Mouse (Mus musculus): ENCODE data around the gene Psmb7.

Psmb7 gene

DNA sequence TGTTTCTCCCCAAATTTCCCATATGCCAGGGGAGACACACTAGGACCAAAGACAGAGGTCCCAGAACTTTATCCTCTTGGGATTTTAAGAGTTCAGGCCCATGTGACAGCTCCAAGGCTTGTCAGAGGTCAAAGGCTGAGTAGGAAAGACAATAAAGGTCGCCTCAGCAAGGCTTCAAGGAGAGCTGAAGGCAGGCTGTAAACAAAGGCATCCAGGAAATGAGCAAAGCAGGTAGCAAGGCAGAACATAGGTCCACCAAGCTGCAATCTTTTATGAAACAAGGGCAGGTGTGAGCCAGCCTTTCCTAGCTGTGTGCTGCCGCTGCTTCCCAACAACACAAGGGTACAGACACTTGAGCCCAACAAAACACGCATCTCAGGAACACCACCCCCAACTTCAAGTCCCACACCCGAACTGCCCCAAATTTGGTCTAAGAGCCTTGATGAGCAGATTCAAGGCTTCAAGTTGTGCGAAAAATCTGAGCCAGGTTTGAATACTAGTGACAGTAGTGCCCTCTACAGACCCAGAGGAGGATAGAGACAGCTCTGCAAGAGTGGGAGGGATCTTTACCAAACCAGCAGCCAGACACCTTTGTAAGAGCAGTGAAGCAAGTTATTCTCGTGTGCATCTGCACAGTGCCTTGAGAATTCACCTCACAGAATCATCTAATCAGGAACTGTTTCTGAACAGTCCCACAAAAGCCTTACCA lies 52.0 kb downstream of the Psmb7 start:
- DNase-seq (ENCODE audit: low spot score in 2 of 2), result peak in 1 of 2 experiments; percentile 15

DNA sequence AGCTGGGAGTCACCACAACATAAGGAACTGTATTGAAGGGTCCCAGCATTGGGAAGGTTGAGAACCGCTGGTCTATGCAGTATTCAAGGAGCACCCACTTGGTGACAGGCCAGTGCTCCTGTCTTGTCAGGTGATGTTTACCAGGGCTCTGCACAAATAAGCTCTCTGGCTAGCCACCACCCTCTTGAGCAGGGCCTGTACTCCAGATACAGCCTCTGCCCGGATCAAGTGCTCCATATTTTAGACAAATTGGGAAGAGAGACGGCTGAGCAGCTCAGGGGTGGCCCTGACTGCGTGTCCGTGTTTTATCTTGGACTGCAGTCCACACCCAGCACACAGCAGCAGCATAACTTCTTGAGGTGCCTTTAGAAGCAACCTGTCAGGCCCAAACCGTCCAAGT lies 57.2 kb downstream of the Psmb7 start:
- DNase-seq (ENCODE audit: low spot score in 2 of 2), result no peak

DNA sequence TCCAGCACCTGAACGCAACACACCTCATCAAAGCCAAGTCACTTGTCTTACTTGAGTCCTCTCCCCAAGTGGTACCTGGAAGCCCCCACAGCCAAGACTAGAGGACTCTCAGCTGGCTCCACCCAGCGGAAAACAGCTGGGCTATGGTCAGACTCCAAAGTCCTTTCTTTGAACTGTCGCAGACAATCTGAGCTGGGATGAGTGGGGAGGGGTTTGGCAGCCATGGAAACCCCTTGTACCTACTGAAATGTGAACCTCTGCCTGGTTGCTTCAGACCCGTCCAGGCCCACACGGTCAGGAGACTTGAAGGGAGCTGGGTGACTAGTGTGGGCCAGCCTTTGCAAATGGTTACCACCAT lies 58.5 kb downstream of the Psmb7 start:
- DNase-seq (ENCODE audit: low spot score in 2 of 2), result no peak

- DNase-seq (ENCODE audit: low spot score in 2 of 2), result no peak
These were observed 59.1 kb downstream of the Psmb7 start for GRCm38 (mm10) chr2:38584514-38585378.

DNA sequence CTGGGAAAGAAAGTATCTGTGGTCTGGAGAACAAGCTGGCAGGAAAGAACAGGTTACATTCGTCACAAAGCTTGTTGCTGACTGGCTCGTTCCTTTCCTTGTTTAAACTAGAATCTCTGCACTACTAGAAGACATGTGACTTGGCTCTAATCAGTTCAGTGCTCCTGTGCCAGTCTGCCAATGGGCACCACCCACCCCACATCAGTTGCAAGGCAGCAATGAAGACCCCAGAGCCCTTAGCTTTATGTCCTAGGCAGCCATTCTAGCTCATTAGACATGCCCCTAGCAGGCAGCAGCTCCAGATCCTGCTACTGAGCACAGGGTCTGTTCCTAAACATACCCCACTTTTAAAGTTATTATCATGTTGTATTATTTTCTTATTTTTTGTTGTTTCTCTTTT lies 59.9 kb downstream of the Psmb7 start:
- no peak for DNase-seq (ENCODE audit: low spot score in 2 of 2)

GRCm38 (mm10) chr2:38579528-38579927 lies 64.4 kb downstream of the Psmb7 start:
- no peak for DNase-seq (ENCODE audit: low spot score in 2 of 2)

DNA sequence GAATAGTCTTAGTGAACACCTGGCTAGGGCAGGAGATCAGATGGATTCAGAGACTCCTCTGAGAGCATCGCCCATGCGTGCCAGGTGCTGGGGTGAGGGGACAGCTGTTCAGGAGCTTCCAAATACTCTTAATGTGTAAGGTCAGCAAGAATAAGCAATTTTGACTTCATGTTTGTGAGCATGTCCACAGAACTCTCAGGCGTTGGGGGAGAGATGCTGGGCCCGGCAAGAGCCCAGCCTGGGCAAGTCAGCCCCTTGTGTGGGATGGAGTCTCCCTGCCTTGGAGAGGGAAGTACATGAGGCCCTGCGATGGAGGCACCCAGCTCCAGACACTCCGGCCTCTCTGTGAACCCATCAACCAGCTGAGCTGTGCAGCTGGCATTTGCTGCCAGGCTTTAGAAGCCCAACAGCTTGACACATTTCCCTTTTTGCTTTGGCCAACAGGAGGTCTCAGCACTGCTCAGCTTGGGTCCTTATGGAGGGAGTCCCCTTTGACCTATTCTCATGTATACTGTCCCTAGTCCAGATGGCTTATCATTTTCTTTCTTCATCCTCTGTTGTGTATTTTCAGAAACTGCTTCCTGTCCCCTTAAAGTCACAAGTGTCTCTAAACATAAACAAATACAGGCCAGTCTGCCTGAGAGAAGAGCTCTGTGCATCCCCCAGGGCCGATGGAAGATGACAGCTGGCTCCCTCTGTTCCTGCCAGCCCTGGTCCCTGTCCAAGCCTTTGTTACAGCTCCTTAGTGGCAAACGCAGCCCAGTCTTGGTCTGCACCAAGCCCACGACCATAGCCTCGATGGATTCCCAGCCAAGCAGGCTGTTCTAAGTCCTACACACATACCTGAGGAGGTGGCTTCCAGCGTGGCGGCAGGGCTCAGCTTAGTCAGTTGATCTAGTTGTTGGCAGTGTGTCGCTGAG lies 65.0 kb downstream of the Psmb7 start:
- no peak for DNase-seq (ENCODE audit: low spot score in 2 of 2)

DNA sequence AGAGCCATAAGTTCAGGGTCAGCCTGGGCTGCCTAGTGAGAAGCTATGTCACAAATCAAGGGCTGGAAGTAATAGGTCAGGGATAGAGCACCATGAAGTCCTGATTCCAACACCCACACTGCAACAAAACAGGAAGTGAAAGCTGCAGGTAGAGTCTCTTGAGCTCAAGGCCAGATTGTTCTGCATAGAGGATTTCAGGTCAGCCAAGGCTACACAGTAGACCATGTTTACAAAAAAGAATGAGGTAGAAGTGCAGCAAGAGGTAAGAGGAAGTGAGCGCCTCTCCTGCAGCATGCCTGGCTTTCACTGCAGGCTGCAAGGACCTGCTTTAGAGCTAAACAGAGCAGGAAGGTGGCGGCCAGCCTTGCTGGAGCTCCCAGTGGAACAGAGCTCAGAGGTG lies 69.2 kb downstream of the Psmb7 start:
- DNase-seq (ENCODE audit: low spot score in 2 of 2), result no peak

GRCm38 (mm10) chr2:38571971-38572601 lies 71.8 kb downstream of the Psmb7 start:
- no peak for DNase-seq (ENCODE audit: low spot score in 2 of 2)

DNA sequence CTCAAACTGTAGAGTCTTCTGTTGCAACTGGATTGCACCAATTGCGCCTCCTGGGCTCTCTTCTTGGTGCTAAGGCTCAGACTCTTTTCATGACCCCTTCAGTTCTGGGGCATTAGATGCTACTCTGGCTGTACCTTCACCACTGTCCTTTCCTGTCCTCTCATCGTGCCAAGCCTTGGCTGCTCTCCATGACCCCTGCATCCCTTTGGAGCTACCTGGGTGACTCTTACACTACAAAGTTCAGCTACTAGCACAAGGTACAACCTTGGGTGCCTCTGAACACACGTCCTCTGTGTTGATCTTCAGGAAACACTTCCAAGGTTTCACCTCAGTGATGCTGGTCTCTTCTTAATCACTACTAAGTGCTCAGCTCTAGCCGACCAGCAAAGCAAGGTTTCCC lies 81.3 kb downstream of the Psmb7 start:
- no peak for DNase-seq (ENCODE audit: low spot score in 2 of 2)

GRCm38 (mm10) chr2:38560296-38561227 lies 83.3 kb downstream of the Psmb7 start:
- DNase-seq (ENCODE audit: low spot score in 2 of 2), result no peak

- no peak for DNase-seq (ENCODE audit: low spot score in 2 of 2)
These were observed 87.2 kb downstream of the Psmb7 start for GRCm38 (mm10) chr2:38556721-38557120.

DNA sequence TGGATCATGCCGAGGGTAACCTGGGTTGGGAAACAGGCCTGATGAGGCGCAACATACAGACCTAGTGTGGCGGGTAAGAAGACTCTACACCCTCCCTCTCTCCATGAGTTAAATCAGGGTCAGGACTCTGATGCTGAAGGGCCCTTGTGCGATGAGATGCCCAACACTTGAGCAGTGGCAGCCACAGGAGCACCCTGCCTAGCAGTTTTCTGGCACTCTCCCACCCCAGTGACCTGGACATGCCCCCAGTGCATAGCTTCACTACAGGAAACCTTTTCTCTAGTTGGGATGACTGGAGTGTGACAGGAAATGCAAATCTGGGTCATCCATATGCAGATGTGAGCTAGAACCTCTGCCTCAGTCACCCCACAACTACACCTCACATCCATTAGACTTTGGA lies 88.2 kb downstream of the Psmb7 start:
- DNase-seq (ENCODE audit: low spot score in 2 of 2), result no peak

DNA sequence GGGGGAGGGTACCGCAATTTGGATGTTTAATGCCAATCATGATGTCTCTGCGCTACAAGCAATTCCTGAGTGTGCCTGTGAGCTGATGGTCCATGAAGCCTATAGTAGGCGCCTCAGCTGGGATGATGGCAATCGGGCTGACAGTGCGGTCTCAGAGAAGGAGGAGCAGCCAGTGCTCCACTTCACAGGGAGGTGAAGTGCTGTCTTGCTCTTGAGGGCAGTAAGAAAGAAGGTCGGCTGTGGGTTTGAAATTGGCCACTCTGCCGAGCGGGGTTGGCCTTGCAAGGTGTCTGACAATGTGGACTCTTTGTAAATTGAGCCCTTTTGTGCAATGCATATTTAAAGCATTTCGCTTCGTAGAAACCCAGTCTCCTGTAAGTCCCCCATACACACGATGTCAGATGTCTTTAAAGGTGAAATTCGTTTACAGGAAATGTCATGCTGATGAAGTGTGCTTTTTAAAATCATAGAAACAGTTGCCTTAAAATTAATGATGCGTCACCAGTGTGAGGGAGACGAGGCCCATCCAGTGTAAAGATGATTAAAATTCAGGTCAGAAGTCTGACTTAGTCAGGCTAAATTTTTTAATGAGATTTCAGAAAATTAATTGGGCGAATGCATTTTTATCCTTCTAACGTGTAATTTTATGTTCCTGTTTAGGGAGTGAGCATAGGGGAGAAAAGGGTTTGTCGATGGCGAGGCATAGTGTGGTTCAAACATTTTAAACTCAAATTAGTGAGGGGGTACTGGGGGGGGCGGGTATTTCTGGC lies 89.5 kb downstream of the Psmb7 start:
- DNase-seq (ENCODE audit: low spot score in 2 of 2), result no peak

DNA sequence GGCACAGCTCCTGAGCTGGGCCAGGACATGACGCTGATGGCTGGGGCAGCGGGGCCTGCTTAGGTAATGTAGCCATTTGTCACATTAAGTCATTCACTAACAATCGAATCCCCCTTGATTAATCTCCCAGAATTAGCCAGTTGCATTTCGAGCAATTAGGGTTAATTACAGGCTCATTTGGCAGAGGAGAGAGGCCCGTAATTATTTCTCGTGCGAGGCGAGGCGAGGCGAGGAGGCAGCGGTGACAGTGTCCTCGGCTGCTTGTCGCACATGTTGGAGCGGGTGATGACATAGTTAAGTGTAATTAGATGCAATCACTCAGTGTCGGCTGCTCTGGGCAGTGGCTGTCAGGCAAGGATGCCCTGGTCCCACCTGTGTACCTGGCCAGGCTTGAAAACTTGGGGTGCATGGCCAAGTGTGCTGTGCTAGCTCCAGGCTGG lies 91.9 kb downstream of the Psmb7 start:
- no peak for DNase-seq (ENCODE audit: low spot score in 2 of 2)

GRCm38 (mm10) chr2:38547793-38548517 lies 95.9 kb downstream of the Psmb7 start:
- DNase-seq (ENCODE audit: low spot score in 2 of 2), result no peak

GRCm38 (mm10) chr2:38546748-38547147 lies 97.1 kb downstream of the Psmb7 start:
- DNase-seq (ENCODE audit: low spot score in 2 of 2), result no peak

GRCm38 (mm10) chr2:38546222-38546621 lies 97.7 kb downstream of the Psmb7 start:
- no peak for DNase-seq (ENCODE audit: low spot score in 2 of 2)

DNA sequence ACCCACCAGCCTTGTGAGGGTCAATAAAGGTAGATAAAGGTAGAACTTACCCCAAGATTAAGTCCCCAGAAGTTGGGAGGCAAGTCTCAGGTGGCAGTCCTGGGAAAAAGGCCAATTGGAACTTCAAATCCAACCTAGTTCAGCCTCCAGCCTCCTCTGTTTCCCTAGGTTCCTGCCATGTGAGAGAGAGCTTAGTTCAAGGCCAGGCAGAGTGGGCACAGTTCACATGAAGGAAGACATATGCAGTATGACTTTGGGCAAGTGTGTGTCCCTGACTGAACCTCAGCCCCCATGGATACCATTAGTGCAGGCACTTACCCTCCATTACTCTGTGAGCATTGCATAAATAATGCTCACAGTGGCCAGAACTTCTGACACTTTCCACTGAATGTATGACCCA lies 98.2 kb downstream of the Psmb7 start:
- no peak for DNase-seq (ENCODE audit: low spot score in 2 of 2)

All from frontal cortex, postnatal 14 days (tissue).